Mouse (Mus musculus) CH12.LX (cell line): ENCODE measurements around the gene 1500009L16Rik. TPM values are rescaled to one million over a fixed set of nuclear protein-coding genes. Genes with fewer than 3 reads are reported as not detected.

Source experiments
- DNase-seq: peaks from one replicate; pipeline ENCODE4 v3.0.0-alpha.2; 2013; ENCODE audit errors: extremely low read depth
- H3K27ac ChIP-seq: 2 replicates; pipeline ENCODE4 v1.5.1; 2012; ENCODE audit warnings: low read depth, mild to moderate bottlenecking, control low read depth, moderate library complexity; ENCODE audit not compliant: insufficient read depth
- H3K27me3 ChIP-seq: replicated peaks from 2 replicates; pipeline ENCODE3; 2012; ENCODE audit warnings: inconsistent platforms
- H3K36me3 ChIP-seq, 2 experiments: replicated peaks in 1 of 2; 2 replicates each; pipeline versions ENCODE3 to v1.6.1; 2012; ENCODE audit warnings: inconsistent platforms in 1 of 2, low read length in 1 of 2, mild to moderate bottlenecking in 1 of 2, mixed read lengths in 1 of 2, moderate library complexity in 1 of 2; ENCODE audit not compliant: control insufficient read depth in 1 of 2, insufficient read depth in 1 of 2
- H3K4me1 ChIP-seq, 2 experiments: 2 replicates each; pipeline ENCODE4 v1.6.1; 2012; ENCODE audit warnings: inconsistent platforms in 1 of 2, moderate library complexity in 1 of 2; ENCODE audit not compliant: insufficient read depth in 2 of 2, control insufficient read depth in 1 of 2
- H3K4me2 ChIP-seq: 2 replicates; pipeline ENCODE4 v1.6.1; 2012; ENCODE audit warnings: low read depth, mild to moderate bottlenecking, control low read depth; ENCODE audit not compliant: poor library complexity, insufficient read depth, severe bottlenecking
- H3K4me3 ChIP-seq, 3 experiments: fragments of 150-350 bp in 1 of 3; sonication (generic) in 1 of 3; replicated peaks in 1 of 3; 2 replicates each; pipeline versions ENCODE3 to v1.5.1; 2011 to 2012; ENCODE audit warnings: low read depth in 2 of 3, low read length in 2 of 3, mild to moderate bottlenecking in 2 of 3, moderate library complexity in 2 of 3, control low read depth in 1 of 3, improper control_type of control experiment in 1 of 3, inconsistent platforms in 1 of 3, mixed read lengths in 1 of 3; ENCODE audit not compliant: poor library complexity in 1 of 3
- H3K79me2 ChIP-seq: replicated peaks from 2 replicates; pipeline ENCODE4 v1.6.1; 2012; ENCODE audit warnings: mild to moderate bottlenecking, moderate library complexity; ENCODE audit not compliant: control insufficient read depth, poor library complexity, insufficient read depth, severe bottlenecking; ENCODE audit errors: extremely low read depth
- H3K9ac ChIP-seq: 2 replicates; pipeline ENCODE4 v1.6.1; 2012; ENCODE audit warnings: low read depth, mild to moderate bottlenecking, control low read depth, moderate library complexity; ENCODE audit not compliant: insufficient read depth
- H3K9me3 ChIP-seq: replicated peaks from 2 replicates; pipeline ENCODE3; 2012; ENCODE audit warnings: low read length, inconsistent platforms, mixed read lengths
- BHLHE40 ChIP-seq: IDR thresholded peaks from 2 replicates; pipeline ENCODE4 v1.6.1; 2011; ENCODE audit warnings: mild to moderate bottlenecking, low read depth, low read length, improper control_type of control experiment
- CHD1 ChIP-seq: IDR thresholded peaks from 2 replicates; pipeline ENCODE4 v1.6.1; 2012; ENCODE audit warnings: low read depth, low read length, improper control_type of control experiment, inconsistent platforms
- E2F4 ChIP-seq: IDR thresholded peaks from 2 replicates; pipeline ENCODE4 v1.6.1; 2011; ENCODE audit warnings: low read depth, low read length, improper control_type of control experiment; ENCODE audit not compliant: insufficient replicate concordance
- EP300 ChIP-seq: IDR thresholded peaks from 2 replicates; pipeline ENCODE4 v1.6.1; 2011; ENCODE audit warnings: low read length, improper control_type of control experiment
- ETS1 ChIP-seq: conservative IDR thresholded peaks from 2 replicates; pipeline ENCODE4 v1.6.1; 2012; ENCODE audit warnings: low read depth, mild to moderate bottlenecking, inconsistent platforms, low read length, improper control_type of control experiment, moderate library complexity
- GABPA ChIP-seq: IDR thresholded peaks from 2 replicates; pipeline ENCODE4 v1.6.1; 2012; ENCODE audit warnings: low read depth, low read length, improper control_type of control experiment, inconsistent platforms; ENCODE audit not compliant: insufficient replicate concordance
- HCFC1 ChIP-seq: IDR thresholded peaks from 2 replicates; pipeline ENCODE4 v1.6.1; 2012; ENCODE audit warnings: low read depth, mild to moderate bottlenecking, inconsistent platforms, low read length, improper control_type of control experiment
- IRF4 ChIP-seq: IDR thresholded peaks from 2 replicates; pipeline ENCODE4 v1.6.1; 2014; ENCODE audit warnings: low read depth, mild to moderate bottlenecking, inconsistent platforms, low read length, improper control_type of control experiment
- JUN ChIP-seq: IDR thresholded peaks from 2 replicates; pipeline ENCODE4 v1.6.1; 2011; ENCODE audit warnings: low read depth, mild to moderate bottlenecking, low read length, improper control_type of control experiment, moderate library complexity; ENCODE audit not compliant: insufficient read depth
- JUND ChIP-seq: conservative IDR thresholded peaks from 2 replicates; pipeline ENCODE4 v1.6.1; 2011; ENCODE audit warnings: low read depth, low read length, improper control_type of control experiment
- MAFK ChIP-seq: IDR thresholded peaks from 2 replicates; pipeline ENCODE4 v1.6.1; 2011; ENCODE audit warnings: low read length, improper control_type of control experiment; ENCODE audit not compliant: insufficient replicate concordance
- MAZ ChIP-seq: IDR thresholded peaks from 2 replicates; pipeline ENCODE4 v1.6.1; 2012; ENCODE audit warnings: low read depth, mild to moderate bottlenecking, inconsistent platforms, low read length, improper control_type of control experiment, moderate library complexity
- MEF2A ChIP-seq: IDR thresholded peaks from 2 replicates; pipeline ENCODE4 v1.6.1; 2014; ENCODE audit warnings: low read depth, mild to moderate bottlenecking, inconsistent platforms, low read length, improper control_type of control experiment, borderline replicate concordance
- MXI1 ChIP-seq: IDR thresholded peaks from 2 replicates; pipeline ENCODE4 v1.6.1; 2011; ENCODE audit warnings: mild to moderate bottlenecking, low read depth, low read length, improper control_type of control experiment
- NRF1 ChIP-seq: IDR thresholded peaks from 2 replicates; pipeline ENCODE4 v1.6.1; 2014; ENCODE audit warnings: low read depth, mild to moderate bottlenecking, inconsistent platforms, low read length, improper control_type of control experiment, moderate library complexity
- POLR2A ChIP-seq: IDR thresholded peaks from 2 replicates; pipeline ENCODE4 v1.6.1; 2011; ENCODE audit warnings: low read depth, mild to moderate bottlenecking, improper control_type of control experiment, low read length
- POLR2AphosphoS2 ChIP-seq: IDR thresholded peaks from 2 replicates; pipeline ENCODE4 v1.6.1; 2011; ENCODE audit warnings: low read depth, low read length, improper control_type of control experiment
- RAD21 ChIP-seq: IDR thresholded peaks from 2 replicates; pipeline ENCODE4 v1.6.1; 2011; ENCODE audit warnings: low read depth, mild to moderate bottlenecking, low read length, improper control_type of control experiment, moderate library complexity
- USF1 ChIP-seq: IDR thresholded peaks from 2 replicates; pipeline ENCODE4 v1.6.1; 2014; ENCODE audit warnings: low read depth, mild to moderate bottlenecking, inconsistent platforms, low read length, improper control_type of control experiment
- USF2 ChIP-seq: conservative IDR thresholded peaks from 2 replicates; pipeline ENCODE4 v1.6.1; 2011; ENCODE audit warnings: low read depth, low read length, improper control_type of control experiment
- ZMIZ1 ChIP-seq: IDR thresholded peaks from 2 replicates; pipeline ENCODE4 v1.6.1; 2012; ENCODE audit warnings: low read depth, mild to moderate bottlenecking, inconsistent platforms, low read length, improper control_type of control experiment
- dilution Hi-C: fragments of 300-500 bp; cut with MboI; formaldehyde crosslinking; loops from 2 replicates; pipeline ENCODE4 v1.14.3; 2020; ENCODE audit warnings: low sequenced_read_pairs; ENCODE audit not compliant: extremely low pct_unique_long_range_greater_than_20kb, extremely low pct_ligation_motif_present
- in situ Hi-C: fragments of 300-500 bp; cut with MboI; formaldehyde crosslinking; loops from 3 replicates; pipeline ENCODE4 v1.14.3; 2019; ENCODE audit warnings: low sequenced_read_pairs, low pct_ligation_motif_present, low pct_unique_long_range_greater_than_20kb, mixed read lengths
- polyA plus RNA-seq: library from polyadenylated mRNA; unstranded; fragments of >175 nt; gene quantifications from 2 replicates; pipeline ENCODE4 v1.2.1, GENCODE M21; 2012; ENCODE audit warnings: low read depth; ENCODE audit not compliant: insufficient read length
- total RNA-seq, 2 experiments: library from RNA; depleted of rRNA; stranded (reverse); fragments of 300-350 nt in 1 of 2; fragments of >200 nt in 1 of 2; gene quantifications; 2 replicates each; pipeline ENCODE4 v1.2.3; 2012 to 2014

Gene 1500009L16Rik
- total and polyA plus RNA-seq, 3 experiments, result 0.34 to 1.2 (median 0.89) TPM

DNA sequence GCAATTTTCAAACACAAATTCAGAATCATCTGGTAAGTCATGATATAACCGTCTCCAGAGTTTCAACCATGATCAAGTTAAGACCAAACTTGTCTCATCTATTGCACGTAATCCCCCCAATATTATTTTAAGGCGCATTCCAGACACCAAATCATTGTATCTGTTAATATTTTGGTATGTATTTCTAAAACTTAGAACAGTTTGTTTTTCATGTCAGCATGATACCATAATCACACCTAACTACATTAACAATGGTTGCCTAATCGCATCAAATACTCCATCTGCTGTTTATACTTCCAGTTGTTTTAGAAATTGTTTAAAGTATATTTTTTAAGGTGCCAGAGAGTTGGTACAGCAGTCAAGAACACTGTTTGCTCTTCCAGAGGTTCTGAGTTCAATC lies 72.8 kb downstream of the 1500009L16Rik start:
- no peak overlapping the region for H3K27ac ChIP-seq
- H3K27me3 ChIP-seq, result peaks cover 4% of the 10 kb centered on the region
- no peak for DNase-seq
- dilution Hi-C loops, result no loop called here
- H3K79me2 ChIP-seq, result no peaks in the 10 kb centered on the region
- H3K36me3 ChIP-seq, result no peaks in the 10 kb centered on the region
- H3K4me1 ChIP-seq, result no peaks in the 10 kb centered on the region
- H3K4me2 ChIP-seq, result no peak overlapping the region
- TF ChIP-seq USF2 (no peak), HCFC1 (no peak), POLR2A (no peak), POLR2AphosphoS2 (no peak), MAZ (no peak), RAD21 (no peak)
- H3K9ac ChIP-seq, result no peak overlapping the region
- in situ Hi-C loops, result no loop called here
- H3K4me3 ChIP-seq, result no peak overlapping the region
- no peaks in the 10 kb centered on the region for H3K9me3 ChIP-seq

DNA sequence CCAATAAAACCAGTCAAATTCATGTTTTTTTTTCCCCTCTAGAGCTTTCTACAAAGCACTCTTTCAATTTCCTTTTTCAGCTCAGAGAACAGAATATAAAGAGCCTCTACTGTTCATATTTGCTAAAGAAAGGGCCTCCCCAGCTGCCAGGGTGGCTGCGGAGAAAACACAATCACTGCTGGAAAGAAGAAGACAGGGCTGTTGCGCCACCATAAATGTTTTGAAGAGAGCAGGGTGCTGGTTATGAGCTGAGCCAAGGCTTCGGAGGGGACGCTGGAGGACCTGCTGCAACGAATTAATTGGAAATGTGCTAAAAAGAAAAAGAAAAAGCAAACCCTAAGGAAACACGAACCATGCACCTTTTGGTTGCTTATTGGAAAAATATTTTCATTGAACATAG lies 81.4 kb downstream of the 1500009L16Rik start:
- DNase-seq, result no peak
- no peaks in the 10 kb centered on the region for H3K9me3 ChIP-seq
- in situ Hi-C loops (no loop called here), dilution Hi-C loops (no loop called here)
- H3K4me2 ChIP-seq, result no peak overlapping the region
- H3K36me3 ChIP-seq, result no peaks in the 10 kb centered on the region
- TF ChIP-seq NRF1, result no peak
- no peak for TF ChIP-seq IRF4
- no peak for TF ChIP-seq E2F4
- TF ChIP-seq JUN, result no peak
- no peak for TF ChIP-seq CHD1
- no peak for TF ChIP-seq BHLHE40
- no peak for TF ChIP-seq POLR2A
- TF ChIP-seq ZMIZ1, result no peak
- no peak for TF ChIP-seq MAFK
- peaks cover 4% of the 10 kb centered on the region for H3K27me3 ChIP-seq
- H3K79me2 ChIP-seq, result no peaks in the 10 kb centered on the region
- H3K27ac ChIP-seq, result no peak overlapping the region
- H3K9ac ChIP-seq, result no peak overlapping the region
- H3K4me3 ChIP-seq, result no peak overlapping the region
- H3K4me1 ChIP-seq, result no peaks in the 10 kb centered on the region

GRCm38 (mm10) chr10:83805201-83805718 lies 82.6 kb downstream of the 1500009L16Rik start:
- Histone ChIP-seq H3K27ac (no peak overlapping the region), H3K9me3 (no peaks in the 10 kb centered on the region), H3K79me2 (no peaks in the 10 kb centered on the region), H3K36me3 (no peaks in the 10 kb centered on the region), H3K4me2 (no peak overlapping the region), H3K4me3 (no peak overlapping the region), H3K4me1 (no peaks in the 10 kb centered on the region), H3K9ac (no peak overlapping the region), H3K27me3 (no peaks in the 10 kb centered on the region)
- dilution Hi-C loops (no loop called here), in situ Hi-C loops (no loop called here)
- no peak for TF ChIP-seq JUN
- no peak for TF ChIP-seq E2F4
- no peak for TF ChIP-seq HCFC1
- no peak for TF ChIP-seq USF1
- TF ChIP-seq BHLHE40, result no peak
- no peak for TF ChIP-seq MEF2A
- no peak for TF ChIP-seq JUND
- TF ChIP-seq EP300, result no peak
- TF ChIP-seq MXI1, result no peak
- TF ChIP-seq NRF1, result no peak
- no peak for TF ChIP-seq ZMIZ1
- TF ChIP-seq ETS1, result no peak
- no peak for TF ChIP-seq GABPA
- DNase-seq, result no peak
